Mouse (Mus musculus): ENCODE measurements around the gene Ccnl1.

GRCm38 (mm10) chr3:65988711-65989495 is 30.9 kb upstream of the Ccnl1 start:
- no peak for TF ChIP-seq POLR2A (IDR thresholded peaks at IDR 0.05; ENCODE audit: control insufficient read depth in 1 of 2, insufficient read depth in 1 of 2, low read depth in 1 of 2, low read length in 2 of 2, poor library complexity in 1 of 2)
- TF ChIP-seq NRF1 (IDR thresholded peaks at IDR 0.05; ENCODE audit: insufficient read depth, low read depth, low read length, poor library complexity, severe bottlenecking) = no peak
- TF ChIP-seq POLR2AphosphoS2 (IDR thresholded peaks at IDR 0.05; ENCODE audit: low read length) = no peak
- no peak for TF ChIP-seq CTCF (IDR thresholded peaks at IDR 0.05 in 2 of 3, conservative IDR thresholded peaks at IDR 0.05 in 1 of 3; ENCODE audit: control insufficient read depth in 1 of 3, insufficient read depth in 1 of 3, low read depth in 2 of 3, low read length in 3 of 3, poor library complexity in 1 of 3, severe bottlenecking in 1 of 3)
- TF ChIP-seq ZKSCAN1 (IDR thresholded peaks at IDR 0.05; ENCODE audit: low read depth, low read length) = no peak
- no peak for TF ChIP-seq MAFK (IDR thresholded peaks at IDR 0.05; ENCODE audit: borderline replicate concordance, low read depth, low read length)
- no peak for TF ChIP-seq RAD21 (IDR thresholded peaks at IDR 0.05; ENCODE audit: low read depth, low read length)
- no peak for TF ChIP-seq TBP (IDR thresholded peaks at IDR 0.05; ENCODE audit: low read depth, low read length)
- TF ChIP-seq GABPA (IDR thresholded peaks at IDR 0.05; ENCODE audit: low read depth, low read length) = no peak
- no peak for TF ChIP-seq GATA1 (IDR thresholded peaks at IDR 0.05; ENCODE audit: low read depth, low read length)
- no peak for TF ChIP-seq EP300 (IDR thresholded peaks at IDR 0.05; ENCODE audit: low read depth in 1 of 2, low read length in 2 of 2)
- TF ChIP-seq MAX (IDR thresholded peaks at IDR 0.05; ENCODE audit: low read length) = no peak
- TF ChIP-seq NELFE (IDR thresholded peaks at IDR 0.05; ENCODE audit: low read depth, low read length) = no peak
- no peak for TF ChIP-seq MYC (IDR thresholded peaks at IDR 0.05; ENCODE audit: low read depth, low read length)
